Comparison of ENCODE assay signal across 10 mouse cellular contexts in genomic region chr12:85569393-85570157, GRCm38 (mm10). TPM values are rescaled to one million over a fixed set of nuclear protein-coding genes. Genes with fewer than 3 reads are reported as not detected.
DNase-seq lines count a peak whose midpoint lies in the region; ATAC-seq and TF ChIP-seq lines count a peak whose summit lies in the region.
"Had no signal": no experiment of that assay in that cellular context is flagged by ENCODE, and none has a peak within 500 bp of the region (broad histone marks: within the 10 kb centered on the region; RNA-seq: fewer than 3 reads in every experiment).

No protein-coding gene starts in this region.

- in situ Hi-C loops in Patski (cut with MboI; ENCODE audit: low pct_unique_long_range_greater_than_20kb) = no loop called here

- CTCF ChIA-PET in Patski (lab: Charles Lee) = interaction anchor here (0.8 to 1.2 kb wide), 2 partner anchors 18 to 72 kb away, joined by 3 read pairs; no protein-coding TSS in a partner anchor

- intact Hi-C loops in heart, postnatal 25 days (cut with DNase I) = loop anchor here (5.0 kb wide), 1 partner anchor 63 kb away; no protein-coding TSS in a partner anchor

- peak; percentile 24 for DNase-seq in layer of hippocampus, adult 11-12 months (ENCODE audit: low spot score)
- no peak for DNase-seq in layer of hippocampus, postnatal 10 days (ENCODE audit: low spot score in 2 of 2)
- DNase-seq in Patski (ENCODE audit: low read depth, low spot score) = peak; percentile 73
- DNase-seq in fat pad, adult 2 months (ENCODE audit: extremely low read depth, low read depth, low spot score) = peak; percentile 91
- no peak for DNase-seq in ovary, postnatal 10 days (ENCODE audit: low spot score)
- DNase-seq in urinary bladder, adult 18-20 months (ENCODE audit: low spot score in 2 of 2) = no peak
- DNase-seq in heart, postnatal 25 days (ENCODE audit: low spot score) = no peak

- no peak for TF ChIP-seq CTCF in Patski (IDR thresholded peaks at IDR 0.05)

- POLR2A ChIA-PET in Patski (lab: Charles Lee) = interaction anchor here (0.6 to 1.7 kb wide), 4 partner anchors 19 to 91 kb away, joined by 3 to 5 read pairs (median 4); no protein-coding TSS in a partner anchor

- ATAC-seq in Patski = peak; percentile 69
- peak; percentile 87 for ATAC-seq in megakaryocyte, adult 5-6 weeks (ENCODE audit: poor library complexity, severe bottlenecking)
- ATAC-seq: activated CD4-positive, CD25-positive, alpha-beta regulatory T cell, adult 4 months had no signal

- H3K27me3 ChIP-seq in Patski = no peaks in the 10 kb centered on the region
- H3K27me3 ChIP-seq: limb, embryonic 15.5 days had no signal

RNA-seq across cellular contexts. Expression of gene Jdp2, which starts 29.3 kb away (rescaled TPM):
- total RNA-seq in layer of hippocampus, postnatal 10 days (2021) = 10 to 100 TPM; 21.4 to 22.8 TPM
- 50.7 TPM for polyA plus RNA-seq in Patski (2021)
- total RNA-seq in megakaryocyte, adult 5-6 weeks (2015) = 15.6 and 18.1 TPM in 2 replicates
- 33.3 and 38.9 TPM in 2 replicates for total RNA-seq in megakaryocyte, adult 5-6 weeks (2017)
- total RNA-seq in heart, postnatal 25 days (2021) = 1 to 10 TPM; 8.8 to 9.2 TPM
- polyA plus RNA-seq: activated CD4-positive, CD25-positive, alpha-beta regulatory T cell, adult 4 months had no signal

Comparison
In these comparisons a context has a peak if more than half of its experiments do, and no peak if none do; other contexts are left out.
1. DNase-seq: peak in layer of hippocampus, adult 11-12 months (single experiment), Patski (single experiment) and fat pad, adult 2 months (single experiment); none in layer of hippocampus, postnatal 10 days (0 of 2), ovary, postnatal 10 days (single experiment), urinary bladder, adult 18-20 months (0 of 2) and heart, postnatal 25 days (single experiment).